Mouse (Mus musculus): ENCODE measurements around the gene 2510002D24Rik. TPM values are rescaled to one million over a fixed set of nuclear protein-coding genes. Genes with fewer than 3 reads are reported as not detected.

Gene 2510002D24Rik
- polyA plus RNA-seq, 1 experiment: 15.5 TPM

- H3K4me1 ChIP-seq (ENCODE audit: control insufficient read depth, insufficient read depth, low read length): peaks cover 9% of the 10 kb centered on the region
- no peak for TF ChIP-seq CTCF (IDR thresholded peaks at IDR 0.05; ENCODE audit: low read depth, low read length)
- no peak for TF ChIP-seq POLR2A (IDR thresholded peaks at IDR 0.05; ENCODE audit: borderline replicate concordance, low read depth, low read length)
- peak overlapping the region; percentile 96 for H3K4me3 ChIP-seq (ENCODE audit: insufficient read depth, low read length)
- no peak overlapping the region for H3K27ac ChIP-seq (ENCODE audit: insufficient read depth, low read depth, low read length)
Measured at GRCm38 (mm10) chr16:18811032-18811431, 25.3 kb upstream of the 2510002D24Rik start.

GRCm38 (mm10) chr16:18811468-18812384 is 24.7 kb upstream of the 2510002D24Rik start, which contains the start of the genes Ufd1 and Cdc45:
Gene Ufd1, plus strand, starts transcription at chr16:18811779.
Gene Cdc45, minus strand, starts transcription at chr16:18811987.
- Histone ChIP-seq H3K4me1 (ENCODE audit: control insufficient read depth, insufficient read depth, low read length) (peaks cover 9% of the 10 kb centered on the region), H3K4me3 (ENCODE audit: insufficient read depth, low read length) (peak within 1 kb of the TSS; percentile 96), H3K27ac (ENCODE audit: insufficient read depth, low read depth, low read length) (peak within 1 kb of the TSS; percentile 76)
- no peak for TF ChIP-seq POLR2A (IDR thresholded peaks at IDR 0.05; ENCODE audit: borderline replicate concordance, low read depth, low read length)
- no peak for TF ChIP-seq CTCF (IDR thresholded peaks at IDR 0.05; ENCODE audit: low read depth, low read length)

DNA sequence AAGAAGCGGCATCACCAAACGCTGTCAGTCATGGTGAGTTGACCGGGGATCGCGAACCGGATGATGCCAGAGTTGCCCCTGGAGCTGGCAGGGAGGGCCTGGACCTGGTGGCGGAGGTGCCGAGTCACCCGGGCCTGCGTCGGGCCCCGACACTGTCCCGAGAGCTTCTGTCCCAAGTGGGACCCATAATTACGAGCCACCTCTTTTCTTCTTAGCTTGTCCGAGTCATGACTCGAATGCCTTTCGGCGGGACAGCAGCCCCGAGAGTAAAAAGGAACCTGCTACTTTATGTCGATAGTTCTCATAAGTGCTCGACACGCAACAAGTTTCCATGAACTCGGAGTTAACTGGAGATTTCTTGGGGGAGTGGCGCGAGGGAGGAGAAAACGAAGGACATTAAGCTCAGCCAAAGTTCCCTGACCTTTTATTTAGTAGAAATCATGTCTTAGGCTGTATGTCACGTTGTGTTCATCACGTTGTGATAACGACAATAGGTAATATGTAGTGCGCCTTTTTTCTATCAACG is 23.9 kb upstream of the 2510002D24Rik start:
- H3K4me1 ChIP-seq (ENCODE audit: control insufficient read depth, insufficient read depth, low read length): peaks cover 9% of the 10 kb centered on the region
- H3K4me3 ChIP-seq (ENCODE audit: insufficient read depth, low read length): peak overlapping the region; percentile 96
- peak overlapping the region; percentile 76 for H3K27ac ChIP-seq (ENCODE audit: insufficient read depth, low read depth, low read length)
- TF ChIP-seq CTCF (IDR thresholded peaks at IDR 0.05; ENCODE audit: low read depth, low read length) (no peak), POLR2A (IDR thresholded peaks at IDR 0.05; ENCODE audit: borderline replicate concordance, low read depth, low read length) (no peak)

DNA sequence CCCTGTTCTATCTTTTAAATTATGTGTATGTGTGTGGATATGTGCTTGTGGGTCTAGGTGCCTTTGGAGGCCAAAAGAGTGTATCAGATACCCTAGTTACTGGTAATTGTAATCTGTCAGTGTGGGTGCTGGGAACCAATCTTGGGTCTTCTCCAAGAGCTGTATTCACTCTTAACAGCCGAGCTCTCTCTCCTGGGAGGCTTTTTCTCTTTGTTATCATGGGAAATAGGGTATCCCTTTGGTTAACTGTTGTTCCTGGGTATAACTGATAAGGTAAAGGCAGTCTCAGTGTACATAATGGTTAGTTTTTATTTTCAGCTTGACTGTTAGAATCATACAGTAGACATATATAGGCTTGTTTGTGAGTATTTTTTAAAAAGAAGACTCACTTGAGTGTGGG is 14.0 kb upstream of the 2510002D24Rik start:
- no peak for TF ChIP-seq POLR2A (IDR thresholded peaks at IDR 0.05; ENCODE audit: borderline replicate concordance, low read depth, low read length)
- TF ChIP-seq CTCF (IDR thresholded peaks at IDR 0.05; ENCODE audit: low read depth, low read length): no peak
- Histone ChIP-seq H3K27ac (ENCODE audit: insufficient read depth, low read depth, low read length) (no peak overlapping the region), H3K4me3 (ENCODE audit: insufficient read depth, low read length) (no peak overlapping the region), H3K4me1 (ENCODE audit: control insufficient read depth, insufficient read depth, low read length) (no peaks in the 10 kb centered on the region)

- no peak overlapping the region for H3K27ac ChIP-seq (ENCODE audit: insufficient read depth, low read depth, low read length)
- no peaks in the 10 kb centered on the region for H3K4me1 ChIP-seq (ENCODE audit: control insufficient read depth, insufficient read depth, low read length)
- TF ChIP-seq CTCF (IDR thresholded peaks at IDR 0.05; ENCODE audit: low read depth, low read length): no peak
- no peak for TF ChIP-seq POLR2A (IDR thresholded peaks at IDR 0.05; ENCODE audit: borderline replicate concordance, low read depth, low read length)
- H3K4me3 ChIP-seq (ENCODE audit: insufficient read depth, low read length): no peak overlapping the region
Measured at GRCm38 (mm10) chr16:18822925-18823324, 13.5 kb upstream of the 2510002D24Rik start.

GRCm38 (mm10) chr16:18828630-18829029 is 7.7 kb upstream of the 2510002D24Rik start:
- TF ChIP-seq CTCF (IDR thresholded peaks at IDR 0.05; ENCODE audit: low read depth, low read length) (no peak), POLR2A (IDR thresholded peaks at IDR 0.05; ENCODE audit: borderline replicate concordance, low read depth, low read length) (no peak)
- Histone ChIP-seq H3K4me1 (ENCODE audit: control insufficient read depth, insufficient read depth, low read length) (no peaks in the 10 kb centered on the region), H3K4me3 (ENCODE audit: insufficient read depth, low read length) (no peak overlapping the region), H3K27ac (ENCODE audit: insufficient read depth, low read depth, low read length) (no peak overlapping the region)

DNA sequence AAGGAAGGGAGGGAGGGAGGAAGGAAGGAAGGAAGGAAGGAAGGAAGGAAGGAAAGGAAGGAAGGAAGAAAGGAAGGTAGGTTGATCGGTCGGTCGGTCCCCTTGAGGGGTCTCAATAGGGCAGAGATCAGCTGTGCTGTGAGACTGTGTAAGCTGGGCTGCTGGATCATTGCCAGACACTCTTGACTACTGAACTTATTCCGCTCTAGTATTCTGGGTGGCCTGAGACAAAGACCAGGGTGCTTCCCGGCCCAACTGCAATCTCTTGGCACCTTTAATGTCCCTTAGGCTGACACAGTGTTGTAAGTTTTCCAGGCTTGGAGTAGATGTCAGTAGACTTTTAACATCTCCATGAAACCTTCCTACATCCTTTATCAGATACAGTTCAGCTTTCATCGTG is 7.3 kb upstream of the 2510002D24Rik start:
- Histone ChIP-seq H3K27ac (ENCODE audit: insufficient read depth, low read depth, low read length) (no peak overlapping the region), H3K4me1 (ENCODE audit: control insufficient read depth, insufficient read depth, low read length) (no peaks in the 10 kb centered on the region), H3K4me3 (ENCODE audit: insufficient read depth, low read length) (no peak overlapping the region)
- no peak for TF ChIP-seq POLR2A (IDR thresholded peaks at IDR 0.05; ENCODE audit: borderline replicate concordance, low read depth, low read length)
- TF ChIP-seq CTCF (IDR thresholded peaks at IDR 0.05; ENCODE audit: low read depth, low read length): no peak

- H3K4me3 ChIP-seq (ENCODE audit: insufficient read depth, low read length): no peak overlapping the region
- TF ChIP-seq POLR2A (IDR thresholded peaks at IDR 0.05; ENCODE audit: borderline replicate concordance, low read depth, low read length): no peak
- TF ChIP-seq CTCF (IDR thresholded peaks at IDR 0.05; ENCODE audit: low read depth, low read length): no peak
- H3K27ac ChIP-seq (ENCODE audit: insufficient read depth, low read depth, low read length): no peak overlapping the region
Measured at GRCm38 (mm10) chr16:18833486-18833885, 2.9 kb upstream of the 2510002D24Rik start.

GRCm38 (mm10) chr16:18836073-18836467 is 308 bp upstream of the 2510002D24Rik start:
- Histone ChIP-seq H3K4me3 (ENCODE audit: insufficient read depth, low read length) (peak overlapping the region; percentile 91), H3K4me1 (ENCODE audit: control insufficient read depth, insufficient read depth, low read length) (peaks cover 3% of the 10 kb centered on the region; the same call in 1 of the 2 replicates), H3K27ac (ENCODE audit: insufficient read depth, low read depth, low read length) (no peak overlapping the region)
- TF ChIP-seq POLR2A (IDR thresholded peaks at IDR 0.05; ENCODE audit: borderline replicate concordance, low read depth, low read length) (no peak), CTCF (IDR thresholded peaks at IDR 0.05; ENCODE audit: low read depth, low read length) (no peak)

More at GRCm38 (mm10) chr16:18833486-18833885, 2.9 kb upstream of the 2510002D24Rik start:
- H3K4me1 ChIP-seq (ENCODE audit: control insufficient read depth, insufficient read depth, low read length): peaks cover 3% of the 10 kb centered on the region; the same call in 1 of the 2 replicates

GRCm38 (mm10) chr16:18838346-18838745 is 2.0 kb downstream of the 2510002D24Rik start:
- Histone ChIP-seq H3K27ac (ENCODE audit: insufficient read depth, low read depth, low read length) (no peak overlapping the region), H3K4me1 (ENCODE audit: control insufficient read depth, insufficient read depth, low read length) (peaks cover 3% of the 10 kb centered on the region; the same call in 1 of the 2 replicates), H3K4me3 (ENCODE audit: insufficient read depth, low read length) (no peak overlapping the region)
- TF ChIP-seq POLR2A (IDR thresholded peaks at IDR 0.05; ENCODE audit: borderline replicate concordance, low read depth, low read length) (no peak), CTCF (IDR thresholded peaks at IDR 0.05; ENCODE audit: low read depth, low read length) (no peak)

Data from bone marrow macrophage, adult 2 months (primary cell).